Mouse (Mus musculus) Patski (cell line): ENCODE results near the gene Kcnb1. TPM values are rescaled to one million over a fixed set of nuclear protein-coding genes. Genes with fewer than 3 reads are reported as not detected.
A peak's percentile ranks its signal among the peaks of the same experiment; 100 is the strongest.

Experiments used
- ATAC-seq: fragments of 100-300 bp; one replicate; pipeline ENCODE4 v1.8.0; 2021
- CTCF ChIA-PET: fragments of 350-600 bp; sonication (Branson Sonifier 250); formaldehyde crosslinking; loops from one replicate; lab custom pipeline; 2022; ENCODE audit warnings: inconsistent platforms; lab: Charles Lee
- POLR2A ChIA-PET: fragments of 350-600 bp; sonication (Branson Sonifier 250); formaldehyde crosslinking; loops from one replicate; lab custom pipeline; 2022; ENCODE audit warnings: antibody characterized with exemption, inconsistent platforms; lab: Charles Lee
- DNase-seq: peaks from one replicate; pipeline ENCODE4 v3.0.0-alpha.2; 2011; ENCODE audit warnings: low read depth, low spot score
- H3K27me3 ChIP-seq: fragments of 371-371 bp; one replicate; pipeline ENCODE4 v1.5.1; 2021
- CTCF ChIP-seq: fragments of 100-300 bp; IDR thresholded peaks from one replicate; pipeline ENCODE4 v1.5.1; 2021
- in situ Hi-C: fragments of 300-500 bp; cut with MboI; formaldehyde crosslinking; loops from 3 replicates; pipeline ENCODE4 v1.11.1; 2018; ENCODE audit warnings: low pct_unique_long_range_greater_than_20kb, mixed read lengths
- polyA plus RNA-seq: library from polyadenylated mRNA; unstranded; gene quantifications from one replicate; pipeline ENCODE4 v1.2.3, GENCODE M21; 2021

Kcnb1 gene
- polyA plus RNA-seq, 1 experiment from 2014 or later: 1.5 TPM

GRCm38 (mm10) chr2:167081639-167082038, 108.3 kb downstream of the Kcnb1 start:
- TF ChIP-seq CTCF: no peak
- CTCF ChIA-PET: interaction anchor here (2.5 kb wide), 1 partner anchor 13 kb away, joined by 5 read pairs; no protein-coding TSS in a partner anchor
- DNase-seq (no peak), ATAC-seq (peak; percentile 28)
- H3K27me3 ChIP-seq: no peaks in the 10 kb centered on the region
- POLR2A ChIA-PET: no interaction called here
- in situ Hi-C loops: no loop called here

DNA sequence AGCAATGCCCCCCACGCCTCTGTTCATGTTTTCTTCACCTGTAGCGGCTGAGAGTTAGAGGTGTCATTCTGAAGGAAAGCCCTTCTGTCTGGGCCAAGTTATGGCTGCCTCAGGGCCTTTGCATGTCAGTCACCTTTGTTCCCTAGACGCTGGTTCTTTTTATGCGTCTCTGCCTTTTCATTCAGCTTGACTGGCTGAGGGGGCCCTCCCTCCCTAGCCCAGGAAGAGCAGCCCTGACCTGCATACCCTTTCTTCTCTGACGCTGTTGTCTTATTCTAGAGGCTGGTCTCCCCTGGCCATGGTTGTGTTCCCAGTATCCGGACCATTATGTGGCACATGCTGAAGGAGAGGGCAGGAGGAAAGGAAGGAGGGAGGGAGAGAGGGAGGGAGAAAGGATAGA, 108.8 kb downstream of the Kcnb1 start:
- DNase-seq (no peak), ATAC-seq (no peak)
- in situ Hi-C loops: no loop called here
- H3K27me3 ChIP-seq: no peaks in the 10 kb centered on the region
- no peak for TF ChIP-seq CTCF
- ChIA-PET CTCF (no interaction called here), POLR2A (no interaction called here)

- DNase-seq (no peak), ATAC-seq (no peak)
- H3K27me3 ChIP-seq: no peaks in the 10 kb centered on the region
- in situ Hi-C loops: no loop called here
- ChIA-PET CTCF (interaction anchor here (0.8 kb wide), 1 partner anchor 9 kb away, joined by 3 read pairs; no protein-coding TSS in a partner anchor), POLR2A (no interaction called here)
- no peak for TF ChIP-seq CTCF
Observed at GRCm38 (mm10) chr2:167080387-167080786, 109.6 kb downstream of the Kcnb1 start.

GRCm38 (mm10) chr2:167079535-167080257, 110.3 kb downstream of the Kcnb1 start:
- no peak for TF ChIP-seq CTCF
- ChIA-PET CTCF (interaction anchor here (0.8 kb wide), 1 partner anchor 8 kb away, joined by 3 read pairs; no protein-coding TSS in a partner anchor), POLR2A (no interaction called here)
- in situ Hi-C loops: no loop called here
- peak; percentile 23 for ATAC-seq
- no peaks in the 10 kb centered on the region for H3K27me3 ChIP-seq
- DNase-seq: no peak

GRCm38 (mm10) chr2:167078931-167079495, 110.9 kb downstream of the Kcnb1 start:
- ATAC-seq: peak; percentile 45
- POLR2A ChIA-PET: no interaction called here
- in situ Hi-C loops: no loop called here

DNA sequence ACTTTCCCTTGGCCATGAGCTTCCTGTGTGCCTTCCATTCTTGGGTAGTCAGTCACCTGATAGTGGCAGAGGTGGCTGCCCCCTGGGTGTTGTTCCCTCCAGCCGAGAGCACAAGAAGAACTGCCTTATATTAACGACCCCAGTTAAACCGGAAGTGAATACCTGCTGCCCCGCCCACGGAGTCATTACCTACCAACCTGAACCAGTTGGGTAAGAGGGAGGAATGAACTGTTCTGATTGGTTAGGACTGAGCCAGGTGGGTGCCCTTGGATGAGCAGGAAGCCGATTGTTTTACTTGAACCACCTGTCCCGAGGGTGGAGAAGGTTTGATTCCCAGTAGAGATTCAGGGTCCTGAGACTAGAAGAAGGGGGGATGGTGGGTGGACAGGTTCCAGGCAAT, 111.5 kb downstream of the Kcnb1 start:
- no peak for DNase-seq
- no peaks in the 10 kb centered on the region for H3K27me3 ChIP-seq
- ATAC-seq: no peak
- POLR2A ChIA-PET: no interaction called here
- in situ Hi-C loops: no loop called here
- CTCF ChIA-PET: interaction anchor here (1.3 kb wide), 1 partner anchor 11 kb away, joined by 3 read pairs; no protein-coding TSS in a partner anchor
- no peak for TF ChIP-seq CTCF

More at GRCm38 (mm10) chr2:167078931-167079495, 110.9 kb downstream of the Kcnb1 start:
- no peak for TF ChIP-seq CTCF
- CTCF ChIA-PET: no interaction called here
- no peak for DNase-seq
- no peaks in the 10 kb centered on the region for H3K27me3 ChIP-seq

DNA sequence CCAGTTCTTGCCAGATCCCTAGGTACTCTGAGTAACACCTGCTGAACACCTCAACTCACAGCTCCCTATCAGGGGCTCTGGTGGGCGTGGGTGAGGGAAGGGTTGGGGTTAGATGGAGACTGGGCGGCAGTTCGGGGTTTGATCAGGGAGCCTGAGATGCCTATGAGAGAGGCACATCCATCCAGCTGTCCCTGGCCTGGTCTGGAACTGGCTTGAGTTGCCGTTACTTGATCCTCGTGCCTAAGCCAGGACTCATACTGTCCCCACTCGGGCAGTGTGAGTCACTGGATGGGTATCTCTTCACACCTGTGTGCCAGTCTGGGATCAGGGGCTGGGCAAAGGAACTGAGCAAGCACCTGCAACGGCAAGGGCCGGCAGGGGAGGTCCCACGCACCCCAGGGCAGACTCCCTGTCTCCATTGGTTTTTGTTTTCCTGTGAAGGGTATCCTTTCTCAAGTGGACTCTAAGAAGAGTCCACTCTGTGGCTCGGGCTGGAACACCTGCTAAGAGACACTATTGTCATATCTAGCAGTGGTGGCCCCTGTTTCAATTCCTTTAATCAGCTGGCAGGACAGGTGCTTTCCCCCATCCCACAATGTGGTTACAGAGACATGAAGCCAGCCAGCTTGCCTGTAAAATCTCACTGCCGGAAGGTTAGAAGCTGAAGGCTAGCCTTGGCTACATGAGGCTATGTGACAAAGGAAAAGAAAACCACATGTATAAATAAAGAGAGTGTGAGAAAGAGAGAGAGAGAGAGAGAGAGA, 112.6 kb downstream of the Kcnb1 start:
- POLR2A ChIA-PET: no interaction called here
- in situ Hi-C loops: no loop called here
- H3K27me3 ChIP-seq: no peaks in the 10 kb centered on the region
- no peak for TF ChIP-seq CTCF
- CTCF ChIA-PET: interaction anchor here (1.3 kb wide), 1 partner anchor 12 kb away, joined by 3 read pairs; no protein-coding TSS in a partner anchor
- no peak for ATAC-seq
- no peak for DNase-seq

DNA sequence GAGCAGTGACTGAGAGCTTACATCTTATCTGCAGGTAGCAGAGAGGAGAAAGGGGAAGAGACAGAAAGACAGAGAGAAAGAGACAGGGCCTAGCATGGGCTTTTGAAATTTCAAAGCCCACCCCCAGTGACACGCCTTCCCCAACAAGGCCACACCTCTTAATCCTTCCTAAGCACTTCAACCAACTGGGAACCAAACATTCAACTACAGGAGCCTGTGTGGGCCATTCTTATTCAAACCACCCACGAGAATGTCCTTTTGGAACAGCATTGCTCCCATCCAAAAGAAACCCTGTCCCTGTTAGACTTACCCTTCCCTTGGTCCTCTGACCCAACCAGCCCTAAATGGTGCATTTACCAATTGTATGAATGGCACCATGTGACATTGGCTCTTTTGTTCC, 113.2 kb downstream of the Kcnb1 start:
- no peak for TF ChIP-seq CTCF
- ATAC-seq: no peak
- DNase-seq: no peak
- H3K27me3 ChIP-seq: no peaks in the 10 kb centered on the region
- ChIA-PET CTCF (no interaction called here), POLR2A (no interaction called here)
- in situ Hi-C loops: no loop called here

GRCm38 (mm10) chr2:167076352-167076751, 113.6 kb downstream of the Kcnb1 start:
- DNase-seq: no peak
- CTCF ChIA-PET: interaction anchor here (1.3 kb wide), 1 partner anchor 135 kb away, joined by 3 read pairs; no protein-coding TSS in a partner anchor
- no peak for TF ChIP-seq CTCF
- H3K27me3 ChIP-seq: no peaks in the 10 kb centered on the region
- in situ Hi-C loops: no loop called here
- POLR2A ChIA-PET: no interaction called here
- ATAC-seq: no peak

GRCm38 (mm10) chr2:167074587-167074986, 115.4 kb downstream of the Kcnb1 start:
- DNase-seq: no peak
- in situ Hi-C loops: loop anchor here (5.0 kb wide), 3 partner anchors 38 to 203 kb away; no protein-coding TSS in a partner anchor
- ChIA-PET POLR2A (no interaction called here), CTCF (interaction anchor here (1.6 to 5.6 kb wide), 2 partner anchors 139 to 147 kb away, joined by 3 to 60 read pairs; no protein-coding TSS in a partner anchor)
- TF ChIP-seq CTCF: no peak
- ATAC-seq: no peak
- H3K27me3 ChIP-seq: no peaks in the 10 kb centered on the region
